Mouse (Mus musculus) midbrain, postnatal 0 days (tissue): ENCODE results near the gene E2f7. TPM values are rescaled to one million over a fixed set of nuclear protein-coding genes. Genes with fewer than 3 reads are reported as not detected.

ENCODE experiments used
- ATAC-seq: fragments of 200-750 bp; cut with Nextera tagmentation; 2 replicates; pipeline ENCODE4 v1.8.0; 2017; ENCODE audit warnings: moderate number of reproducible peaks, mild to moderate bottlenecking, moderate TSS enrichment, moderate library complexity; ENCODE audit not compliant: low FRiP score
- DNase-seq: peaks from one replicate; pipeline ENCODE4 v3.0.0-alpha.2; 2015; ENCODE audit warnings: low spot score
- H3K27ac ChIP-seq: fragments of 300-500 bp; sonication (generic); 2 replicates; pipeline ENCODE4 v1.5.1; 2014; ENCODE audit warnings: low read depth, mild to moderate bottlenecking, low read length, mixed read lengths
- H3K27me3 ChIP-seq: fragments of 300-500 bp; sonication (generic); 2 replicates; pipeline ENCODE4 v1.6.1; 2014; ENCODE audit warnings: low read length, control low read depth, mixed read lengths; ENCODE audit not compliant: insufficient read depth
- H3K36me3 ChIP-seq: fragments of 300-500 bp; sonication (generic); 2 replicates; pipeline ENCODE4 v1.6.1; 2014; ENCODE audit warnings: low read length, control low read depth, mixed read lengths; ENCODE audit not compliant: insufficient read depth
- H3K4me1 ChIP-seq: fragments of 300-500 bp; sonication (generic); 2 replicates; pipeline ENCODE4 v1.6.1; 2014; ENCODE audit warnings: mild to moderate bottlenecking, control low read depth, antibody characterized with exemption, low read length, mixed read lengths; ENCODE audit not compliant: insufficient read depth
- H3K4me2 ChIP-seq: fragments of 300-500 bp; sonication (generic); 2 replicates; pipeline ENCODE4 v1.6.1; 2014; ENCODE audit warnings: low read depth, mild to moderate bottlenecking, low read length, mixed read lengths; ENCODE audit not compliant: poor library complexity, severe bottlenecking
- H3K4me3 ChIP-seq: fragments of 300-500 bp; sonication (generic); 2 replicates; pipeline ENCODE4 v1.5.1; 2014; ENCODE audit warnings: low read depth, mild to moderate bottlenecking, low read length, moderate library complexity
- H3K9ac ChIP-seq: fragments of 300-500 bp; sonication (generic); replicated peaks from 2 replicates; pipeline ENCODE4 v1.6.1; 2014; ENCODE audit warnings: mild to moderate bottlenecking, low read length, moderate library complexity, mixed read lengths; ENCODE audit not compliant: poor library complexity, severe bottlenecking
- H3K9me3 ChIP-seq: fragments of 300-500 bp; sonication (generic); 2 replicates; pipeline ENCODE4 v1.6.1; 2016; ENCODE audit warnings: low read length, control low read depth
- CTCF ChIP-seq: IDR thresholded peaks from 2 replicates; pipeline ENCODE4 v1.5.1; 2016; ENCODE audit warnings: antibody characterized with exemption, mild to moderate bottlenecking
- WGBS: fragments of 180-500 bp; shearing (Covaris S2); extraction: QIAGEN DNeasy Blood & Tissue Kit; methylation state at CpG from one replicate; pipeline ENCODE4 v1.1.7; 2014; 5-methylcytosine and 5-hydroxymethylcytosine counted together
- polyA plus RNA-seq: library from polyadenylated mRNA; unstranded; fragments of >200 nt; fragmentation: Nextera tagmentation; extraction: Ambion mirVana; gene quantifications from 2 replicates; pipeline ENCODE4 v1.2.1, GENCODE M21; 2015
- total RNA-seq: library from RNA; depleted of rRNA; stranded (reverse); fragments of >200 nt; gene quantifications from 2 replicates; pipeline ENCODE4 v1.2.3, GENCODE M21; 2014

Gene E2f7
- total and polyA plus RNA-seq, 2 experiments from 2014 or later, result 1.4 to 2.3 TPM

GRCm38 (mm10) chr10:110762134-110762884, 17.1 kb downstream of the E2f7 start:
- peak; percentile 63 for TF ChIP-seq CTCF
- Histone ChIP-seq H3K4me1 (no peaks in the 10 kb centered on the region), H3K4me3 (no peak overlapping the region), H3K9me3 (0 out of 2 replicates have a peak, but pooled peaks cover 3% of the 10 kb centered on the region), H3K36me3 (0 out of 2 replicates have a peak, but pooled peaks cover 6% of the 10 kb centered on the region), H3K4me2 (no peak overlapping the region; the same call in 1 of the 2 replicates), H3K9ac (no peak overlapping the region), H3K27me3 (no peaks in the 10 kb centered on the region), H3K27ac (no peak overlapping the region)
- DNase-seq (peak; percentile 62), ATAC-seq (peak; percentile 59; the same call in 1 of the 2 replicates)
- WGBS, result 50% methylated on average over 16 of the region's 16 CpGs

GRCm38 (mm10) chr10:110763416-110763815, 18.2 kb downstream of the E2f7 start:
- TF ChIP-seq CTCF, result no peak
- H3K9ac ChIP-seq, result no peak overlapping the region
- ATAC-seq (no peak), DNase-seq (no peak)
- 0 out of 2 replicates have a peak, but pooled peaks cover 6% of the 10 kb centered on the region for H3K36me3 ChIP-seq
- no peaks in the 10 kb centered on the region for H3K4me1 ChIP-seq
- H3K9me3 ChIP-seq, result 0 out of 2 replicates have a peak, but pooled peaks cover 3% of the 10 kb centered on the region
- H3K4me2 ChIP-seq, result no peak overlapping the region
- H3K27me3 ChIP-seq, result no peaks in the 10 kb centered on the region
- no peak overlapping the region for H3K27ac ChIP-seq
- WGBS, result 97% methylated on average over 13 of the region's 13 CpGs
- H3K4me3 ChIP-seq, result no peak overlapping the region

GRCm38 (mm10) chr10:110769538-110769937, 24.3 kb downstream of the E2f7 start:
- Histone ChIP-seq H3K4me2 (no peak overlapping the region), H3K4me3 (no peak overlapping the region), H3K27me3 (no peaks in the 10 kb centered on the region), H3K27ac (no peak overlapping the region), H3K9me3 (no peaks in the 10 kb centered on the region), H3K9ac (no peak overlapping the region), H3K36me3 (no peaks in the 10 kb centered on the region), H3K4me1 (no peaks in the 10 kb centered on the region)
- DNase-seq (no peak), ATAC-seq (no peak)
- 91% methylated on average over 10 of the region's 10 CpGs for WGBS
- no peak for TF ChIP-seq CTCF

GRCm38 (mm10) chr10:110773201-110773600, 28.0 kb downstream of the E2f7 start:
- ATAC-seq, result no peak
- H3K4me3 ChIP-seq, result no peak overlapping the region
- DNase-seq, result no peak
- H3K9ac ChIP-seq, result no peak overlapping the region
- H3K9me3 ChIP-seq, result no peaks in the 10 kb centered on the region
- H3K4me1 ChIP-seq, result no peaks in the 10 kb centered on the region
- no peaks in the 10 kb centered on the region for H3K27me3 ChIP-seq
- no peak overlapping the region for H3K4me2 ChIP-seq
- WGBS, result 91% methylated on average over 12 of the region's 12 CpGs
- no peaks in the 10 kb centered on the region for H3K36me3 ChIP-seq
- TF ChIP-seq CTCF, result no peak
- H3K27ac ChIP-seq, result no peak overlapping the region

- Histone ChIP-seq H3K27me3 (no peaks in the 10 kb centered on the region), H3K9me3 (no peaks in the 10 kb centered on the region), H3K4me1 (no peaks in the 10 kb centered on the region), H3K4me2 (no peak overlapping the region), H3K4me3 (no peak overlapping the region), H3K27ac (no peak overlapping the region), H3K9ac (no peak overlapping the region), H3K36me3 (no peaks in the 10 kb centered on the region)
- WGBS, result 90% methylated on average over 14 of the region's 14 CpGs
- DNase-seq (no peak), ATAC-seq (no peak)
- no peak for TF ChIP-seq CTCF
Measured at GRCm38 (mm10) chr10:110773878-110774277, 28.6 kb downstream of the E2f7 start.

GRCm38 (mm10) chr10:110781772-110782171, 36.5 kb downstream of the E2f7 start:
- DNase-seq (no peak), ATAC-seq (no peak)
- Histone ChIP-seq H3K4me2 (no peak overlapping the region), H3K4me3 (no peak overlapping the region), H3K36me3 (peaks cover 9% of the 10 kb centered on the region; the same call in 1 of the 2 replicates), H3K27ac (no peak overlapping the region), H3K27me3 (no peaks in the 10 kb centered on the region), H3K9me3 (no peaks in the 10 kb centered on the region), H3K9ac (no peak overlapping the region), H3K4me1 (no peaks in the 10 kb centered on the region)
- 92% methylated on average over 14 of the region's 14 CpGs for WGBS
- TF ChIP-seq CTCF, result no peak
